Mouse (Mus musculus) spleen, postnatal 14 days (tissue): ENCODE results near the gene Col4a5.

Experiments used
- DNase-seq, 2 experiments: peaks; one replicate each; pipeline ENCODE4 v3.0.0; 2021 to 2022; ENCODE audit warnings: low spot score in 2 of 2

The Col4a5 gene

GRCm38 (mm10) chrX:141475110-141475509 is at the start of gene Col4a5:
TSS of gene Col4a5 (plus strand) at chrX:141475385.
- no peak for DNase-seq

GRCm38 (mm10) chrX:141436780-141437179 is 38.4 kb upstream of the Col4a5 start:
- no peak for DNase-seq

DNA sequence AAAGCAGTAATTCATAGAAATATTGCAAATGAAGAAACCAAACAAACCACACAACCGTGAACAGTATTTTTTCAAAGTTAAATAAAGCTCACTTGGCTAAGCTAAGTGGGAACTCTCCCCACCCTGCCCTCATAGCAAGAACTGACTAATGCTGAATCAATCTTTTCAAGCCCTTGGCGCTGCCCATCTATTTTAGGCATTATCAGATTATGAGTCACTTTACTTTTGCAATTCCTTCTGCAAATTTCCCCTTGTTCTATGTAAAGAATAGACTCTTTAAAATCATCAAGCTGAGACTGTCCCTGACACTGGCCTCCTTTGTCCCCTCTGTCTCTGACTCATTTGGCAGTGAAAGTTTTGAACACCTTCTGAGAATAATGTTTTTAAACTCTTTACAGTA is 35.8 kb upstream of the Col4a5 start:
- DNase-seq: no peak

GRCm38 (mm10) chrX:141447936-141448335 is 27.2 kb upstream of the Col4a5 start:
- DNase-seq: no peak

- no peak for DNase-seq
Measured at GRCm38 (mm10) chrX:141473470-141474302, 1.5 kb upstream of the Col4a5 start, which contains the start of gene Col4a6. TSS of gene Col4a6 (minus strand) at chrX:141474076.

- DNase-seq: no peak
Measured at GRCm38 (mm10) chrX:141475566-141476327, 562 bp downstream of the Col4a5 start.

DNA sequence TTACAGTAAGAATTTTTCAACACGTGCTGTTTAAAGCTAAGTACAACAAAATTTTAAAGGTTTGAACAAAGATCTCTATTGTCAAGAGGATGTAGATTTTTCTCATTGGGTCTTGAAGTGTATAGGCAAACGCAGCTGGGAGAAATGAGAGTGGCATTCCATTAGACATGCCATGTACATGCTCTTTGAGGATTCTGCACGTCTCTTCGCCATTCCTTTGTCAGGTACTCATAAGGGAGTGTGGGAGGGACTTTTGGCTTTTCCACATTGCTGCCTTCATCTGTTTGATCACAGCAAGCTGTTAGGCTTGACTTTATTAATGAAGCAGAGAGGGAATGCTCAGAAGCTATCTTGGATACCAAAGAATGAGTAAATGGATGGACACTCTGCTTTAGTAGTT is 19.4 kb downstream of the Col4a5 start:
- DNase-seq: no peak

- no peak for DNase-seq
Measured at GRCm38 (mm10) chrX:141503125-141503524, 27.9 kb downstream of the Col4a5 start.

DNA sequence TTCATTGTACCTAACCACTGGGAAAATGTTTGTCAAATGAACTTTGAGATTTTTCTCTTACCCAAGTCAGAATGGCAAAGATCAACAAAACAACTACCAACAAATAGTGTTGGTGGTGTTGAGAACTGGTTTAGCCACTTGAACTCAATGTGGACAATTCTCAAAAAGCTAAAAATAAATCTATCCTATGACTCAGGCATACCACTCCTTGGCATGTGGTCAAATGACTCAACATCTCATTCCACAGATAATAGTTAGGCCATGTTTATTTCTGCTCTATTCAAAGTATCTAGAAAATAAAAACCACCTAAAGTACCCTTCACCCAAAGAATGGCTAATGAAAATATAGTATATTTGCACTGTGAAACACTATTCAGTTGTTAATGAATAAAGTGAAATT is 58.3 kb downstream of the Col4a5 start:
- no peak for DNase-seq

GRCm38 (mm10) chrX:141547471-141547870 is 72.3 kb downstream of the Col4a5 start:
- no peak for DNase-seq

- DNase-seq: no peak
Measured at GRCm38 (mm10) chrX:141590242-141590641, 115.1 kb downstream of the Col4a5 start.

DNA sequence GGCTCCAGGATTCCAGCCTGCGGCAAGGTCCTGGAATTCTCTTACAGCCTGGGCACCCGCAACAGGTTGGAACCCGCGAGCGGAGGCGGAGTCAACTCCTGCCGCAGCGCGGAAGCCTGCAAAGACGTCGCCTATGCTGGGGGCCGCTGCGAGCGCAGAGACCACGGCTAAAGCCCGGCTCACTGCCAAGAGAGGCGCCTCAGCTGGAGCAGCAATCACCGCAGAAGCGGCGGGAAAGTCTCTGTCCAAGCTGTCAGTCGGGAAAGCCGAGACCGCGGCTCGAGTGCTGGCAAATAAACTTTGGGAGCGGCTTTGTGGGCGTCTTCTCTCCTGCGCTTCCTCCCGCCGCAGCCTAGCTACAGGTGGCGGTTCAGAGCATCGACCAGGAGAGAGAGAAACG is 246.5 kb downstream of the Col4a5 start:
- DNase-seq: no peak

DNA sequence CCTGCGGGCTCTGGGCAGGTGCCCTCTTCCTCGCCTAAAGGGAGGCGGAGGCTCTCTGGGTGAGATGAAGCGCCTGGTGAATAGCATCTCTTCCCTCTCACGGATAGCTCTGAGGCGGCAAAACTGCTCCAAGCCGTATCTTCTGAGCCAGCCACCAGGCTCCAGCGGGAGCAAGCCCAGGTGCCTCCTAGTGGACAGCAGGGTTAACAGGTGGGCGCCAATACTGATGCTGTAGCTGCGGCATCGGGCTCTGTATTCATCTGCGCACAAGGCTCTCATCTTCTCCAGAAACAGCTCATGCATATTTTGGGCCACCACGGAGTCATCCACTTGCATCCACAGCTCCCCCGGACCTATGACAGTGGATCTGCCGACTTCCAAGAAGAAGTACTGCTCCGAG is 248.8 kb downstream of the Col4a5 start:
- no peak for DNase-seq

- no peak for DNase-seq
Measured at GRCm38 (mm10) chrX:141724391-141724891, 249.3 kb downstream of the Col4a5 start.

GRCm38 (mm10) chrX:141724937-141725918 is 250.0 kb downstream of the Col4a5 start, which contains the start of gene Irs4:
TSS of gene Irs4 (minus strand) at chrX:141725263.
- no peak for DNase-seq

- no peak for DNase-seq
Measured at GRCm38 (mm10) chrX:141729570-141729969, 254.4 kb downstream of the Col4a5 start.
